Mouse (Mus musculus): ENCODE data around the gene Scd4. TPM values are rescaled to one million over a fixed set of nuclear protein-coding genes. Genes with fewer than 3 reads are reported as not detected.

Gene Scd4
- polyA plus RNA-seq, 1 experiment from 2014 or later: not detected

DNA sequence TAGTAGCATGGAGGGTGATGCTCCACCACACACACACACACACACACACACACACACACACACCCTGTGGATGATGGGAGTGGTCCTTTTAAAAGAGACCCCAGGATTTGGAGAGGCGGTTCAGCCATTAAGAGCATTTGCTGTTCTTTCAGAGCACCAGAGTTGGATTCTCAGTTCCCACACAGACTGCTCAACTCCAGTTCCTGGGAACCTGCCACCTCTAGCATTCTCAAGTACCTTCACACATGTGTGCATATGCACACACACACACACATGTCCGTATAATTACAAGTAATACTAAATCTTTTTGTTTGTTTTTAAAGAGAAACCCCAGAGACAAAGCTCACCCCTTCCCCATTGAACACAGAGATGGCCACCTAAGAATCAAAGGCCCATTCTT, 40.8 kb upstream of the Scd4 start:
- Histone ChIP-seq H3K36me3 (ENCODE audit: control insufficient read depth, insufficient read depth, low read length) (peaks cover 10% of the 10 kb centered on the region), H3K4me1 (ENCODE audit: control insufficient read depth, insufficient read depth, low read length) (peaks cover 21% of the 10 kb centered on the region), H3K27me3 (ENCODE audit: control insufficient read depth, insufficient read depth, low read length) (no peaks in the 10 kb centered on the region), H3K27ac (replicated peaks; ENCODE audit: low read depth, low read length) (no peak overlapping the region), H3K4me2 (ENCODE audit: low read depth, severe bottlenecking) (no peak overlapping the region), H3K4me3 (ENCODE audit: low read depth, low read length) (no peak overlapping the region), H3K9ac (ENCODE audit: low read length) (no peak overlapping the region), H3K9me3 (ENCODE audit: control insufficient read depth, low read length) (no peaks in the 10 kb centered on the region)
- ATAC-seq (ENCODE audit: insufficient number of reproducible peaks, low FRiP score, low TSS enrichment, low read depth): no peak
- no peak for DNase-seq (ENCODE audit: low spot score)
- WGBS: 89% methylated on average over 2 of the region's 2 CpGs

DNA sequence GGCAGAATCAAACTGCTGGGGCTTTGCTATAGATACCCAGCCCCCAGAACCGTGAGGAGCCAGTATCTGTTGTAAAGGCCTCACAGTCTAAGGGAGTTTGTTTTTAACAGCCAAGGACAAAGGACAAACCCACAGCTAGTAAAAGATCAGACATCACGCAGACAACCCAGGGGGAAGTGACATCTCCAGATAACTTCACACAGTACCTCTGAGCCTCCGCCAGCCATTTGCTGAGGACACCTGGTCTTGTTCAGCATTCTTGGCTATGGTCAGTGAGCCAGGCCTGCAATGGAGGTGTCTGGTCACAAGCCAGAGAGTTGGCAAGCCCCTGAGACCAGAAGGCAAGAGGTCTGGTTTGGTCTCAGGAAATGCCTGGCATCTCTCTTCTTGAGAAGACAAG, 40.4 kb upstream of the Scd4 start:
- Histone ChIP-seq H3K27me3 (ENCODE audit: control insufficient read depth, insufficient read depth, low read length) (no peaks in the 10 kb centered on the region), H3K9me3 (ENCODE audit: control insufficient read depth, low read length) (no peaks in the 10 kb centered on the region), H3K4me3 (ENCODE audit: low read depth, low read length) (no peak overlapping the region), H3K4me1 (ENCODE audit: control insufficient read depth, insufficient read depth, low read length) (peaks cover 25% of the 10 kb centered on the region), H3K36me3 (ENCODE audit: control insufficient read depth, insufficient read depth, low read length) (peaks cover 10% of the 10 kb centered on the region), H3K9ac (ENCODE audit: low read length) (peak overlapping the region; percentile 49; the same call in 1 of the 2 replicates), H3K27ac (replicated peaks; ENCODE audit: low read depth, low read length) (peak overlapping the region; percentile 96), H3K4me2 (ENCODE audit: low read depth, severe bottlenecking) (peak overlapping the region; percentile 100)
- WGBS: 60% methylated on average over 3 of the region's 3 CpGs
- ATAC-seq (ENCODE audit: insufficient number of reproducible peaks, low FRiP score, low TSS enrichment, low read depth) (no peak), DNase-seq (ENCODE audit: low spot score) (no peak)

DNA sequence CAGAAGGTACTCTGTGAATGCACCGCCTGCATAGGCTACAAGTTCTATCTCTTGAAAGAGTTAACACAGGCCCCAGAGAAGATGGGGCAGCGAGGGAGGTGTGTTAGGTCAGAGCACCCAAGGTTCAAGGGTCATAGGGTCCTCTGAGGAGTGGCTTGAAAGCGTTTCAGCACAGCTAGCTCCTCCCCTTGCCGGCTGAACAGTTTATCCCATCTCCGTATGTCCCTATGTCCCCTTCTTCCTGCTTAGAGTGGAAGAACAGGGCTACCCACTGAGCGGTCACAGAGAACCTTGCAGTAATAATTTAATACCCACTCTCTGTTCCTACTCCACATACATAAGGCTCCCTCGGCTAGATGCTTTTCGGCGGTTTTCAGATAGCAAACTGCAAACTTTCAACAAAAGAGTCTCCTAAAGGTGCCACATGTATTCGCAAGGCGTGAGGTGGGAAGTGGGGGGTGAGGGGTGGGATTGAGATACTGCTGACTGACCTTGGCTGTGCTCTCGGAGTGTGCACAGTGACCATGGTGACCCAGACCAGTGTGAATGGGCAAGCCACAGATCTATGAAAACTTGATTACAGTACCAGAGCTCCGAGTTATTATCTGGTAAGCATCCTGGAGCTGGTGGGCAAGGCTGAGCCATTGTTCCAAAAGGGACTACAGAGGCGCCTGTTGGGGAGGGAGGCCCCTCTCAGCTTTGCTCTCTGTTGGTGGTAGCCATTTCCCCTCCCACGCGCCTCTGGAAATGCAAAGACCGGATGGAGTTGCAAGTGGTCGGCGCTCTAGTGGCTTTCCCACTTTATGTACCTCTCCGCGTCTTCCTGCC, 39.7 kb upstream of the Scd4 start, which contains the start of gene Scd2:
TSS of gene Scd2 (plus strand) at position 734 of the 828 bp plus-strand sequence.
- H3K9me3 ChIP-seq (ENCODE audit: control insufficient read depth, low read length): no peaks in the 10 kb centered on the region

DNA sequence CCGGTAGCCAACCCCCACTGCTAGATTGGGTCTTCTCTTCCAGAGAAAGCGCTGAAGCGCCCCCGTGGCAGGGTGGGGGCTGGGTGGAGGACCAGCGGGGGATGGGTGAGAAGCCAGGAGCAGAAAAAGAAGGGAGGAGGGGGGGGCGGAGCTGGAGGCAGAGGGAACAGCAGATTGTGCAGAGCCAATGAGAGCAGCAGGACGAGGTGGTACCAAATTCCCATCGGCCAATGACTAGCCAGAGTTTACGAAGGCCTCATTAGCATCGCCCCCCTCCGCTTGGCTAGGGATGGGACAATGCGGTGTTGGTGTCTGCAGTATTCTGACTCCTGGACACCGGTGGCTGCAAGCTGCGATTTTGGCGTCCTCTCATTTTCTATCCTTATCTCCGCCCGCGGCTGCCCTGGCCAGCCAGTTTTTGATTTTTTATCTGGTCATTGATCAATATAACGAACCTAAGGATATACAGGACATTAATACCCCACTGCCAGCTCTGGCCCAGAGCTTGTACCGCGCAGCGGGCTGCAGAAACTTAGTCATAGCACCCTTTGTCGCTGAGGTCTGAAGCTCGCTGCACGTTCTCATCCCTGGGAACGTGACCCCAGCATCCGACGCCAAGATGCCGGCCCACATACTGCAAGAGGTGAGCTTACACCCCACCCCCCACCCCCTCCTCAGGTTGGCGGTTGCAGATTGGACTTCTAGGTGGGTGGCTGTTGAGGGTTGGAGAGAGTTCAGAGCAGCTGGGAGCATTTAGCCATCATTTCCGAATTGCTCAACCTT, 38.9 kb upstream of the Scd4 start:
- Histone ChIP-seq H3K4me1 (ENCODE audit: control insufficient read depth, insufficient read depth, low read length) (peaks cover 40% of the 10 kb centered on the region), H3K27me3 (ENCODE audit: control insufficient read depth, insufficient read depth, low read length) (no peaks in the 10 kb centered on the region), H3K9me3 (ENCODE audit: control insufficient read depth, low read length) (no peaks in the 10 kb centered on the region), H3K4me3 (ENCODE audit: low read depth, low read length) (peak overlapping the region; percentile 94), H3K4me2 (ENCODE audit: low read depth, severe bottlenecking) (peak overlapping the region; percentile 100), H3K36me3 (ENCODE audit: control insufficient read depth, insufficient read depth, low read length) (peaks cover 22% of the 10 kb centered on the region), H3K9ac (ENCODE audit: low read length) (peak overlapping the region; percentile 95), H3K27ac (replicated peaks; ENCODE audit: low read depth, low read length) (peak overlapping the region; percentile 96)
- ATAC-seq (ENCODE audit: insufficient number of reproducible peaks, low FRiP score, low TSS enrichment, low read depth) (peak; percentile 94), DNase-seq (ENCODE audit: low spot score) (peak; percentile 96)
- WGBS: 3% methylated on average over 30 of the region's 31 CpGs

More for the DNA sequence above, 39.7 kb upstream of the Scd4 start, which contains the start of gene Scd2:
- DNase-seq (ENCODE audit: low spot score): no peak
- H3K27ac ChIP-seq (replicated peaks; ENCODE audit: low read depth, low read length): peak within 1 kb of the TSS; percentile 96
- H3K27me3 ChIP-seq (ENCODE audit: control insufficient read depth, insufficient read depth, low read length): no peaks in the 10 kb centered on the region
- peak within 1 kb of the TSS; percentile 100 for H3K4me2 ChIP-seq (ENCODE audit: low read depth, severe bottlenecking)
- no peak; the same call in 1 of the 2 replicates for ATAC-seq (ENCODE audit: insufficient number of reproducible peaks, low FRiP score, low TSS enrichment, low read depth)
- peaks cover 31% of the 10 kb centered on the region for H3K4me1 ChIP-seq (ENCODE audit: control insufficient read depth, insufficient read depth, low read length)
- peaks cover 15% of the 10 kb centered on the region for H3K36me3 ChIP-seq (ENCODE audit: control insufficient read depth, insufficient read depth, low read length)
- WGBS: 2% methylated on average over 21 of the region's 21 CpGs
- H3K4me3 ChIP-seq (ENCODE audit: low read depth, low read length): peak within 1 kb of the TSS; percentile 94
- H3K9ac ChIP-seq (ENCODE audit: low read length): peak within 1 kb of the TSS; percentile 95

DNA sequence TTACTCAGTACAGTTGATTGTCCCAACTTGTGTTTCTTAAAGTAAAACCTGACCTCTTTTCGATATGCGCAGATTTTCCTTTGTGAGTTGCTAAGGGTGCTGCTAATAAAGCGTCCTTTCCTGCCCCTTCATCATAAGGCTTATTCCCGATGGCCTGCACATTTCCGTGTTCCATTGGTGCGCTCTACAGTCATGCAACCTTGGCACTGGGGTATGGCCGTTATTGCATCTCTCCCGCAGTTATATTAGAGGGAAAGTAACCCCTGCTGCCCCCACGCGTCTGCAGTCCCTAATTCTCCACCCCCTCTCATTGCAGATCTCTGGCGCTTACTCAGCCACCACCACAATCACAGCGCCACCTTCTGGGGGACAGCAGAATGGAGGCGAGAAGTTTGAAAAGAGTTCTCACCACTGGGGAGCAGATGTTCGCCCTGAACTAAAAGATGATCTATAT, 38.3 kb upstream of the Scd4 start:
- DNase-seq (ENCODE audit: low spot score) (peak; percentile 94), ATAC-seq (ENCODE audit: insufficient number of reproducible peaks, low FRiP score, low TSS enrichment, low read depth) (peak; percentile 50)
- Histone ChIP-seq H3K27ac (replicated peaks; ENCODE audit: low read depth, low read length) (peak overlapping the region; percentile 96), H3K4me1 (ENCODE audit: control insufficient read depth, insufficient read depth, low read length) (peaks cover 42% of the 10 kb centered on the region), H3K36me3 (ENCODE audit: control insufficient read depth, insufficient read depth, low read length) (peaks cover 25% of the 10 kb centered on the region), H3K9me3 (ENCODE audit: control insufficient read depth, low read length) (no peaks in the 10 kb centered on the region), H3K4me3 (ENCODE audit: low read depth, low read length) (peak overlapping the region; percentile 94), H3K27me3 (ENCODE audit: control insufficient read depth, insufficient read depth, low read length) (no peaks in the 10 kb centered on the region), H3K4me2 (ENCODE audit: low read depth, severe bottlenecking) (peak overlapping the region; percentile 100), H3K9ac (ENCODE audit: low read length) (peak overlapping the region; percentile 95)
- WGBS: under 1% methylated on average over 14 of the region's 14 CpGs

DNA sequence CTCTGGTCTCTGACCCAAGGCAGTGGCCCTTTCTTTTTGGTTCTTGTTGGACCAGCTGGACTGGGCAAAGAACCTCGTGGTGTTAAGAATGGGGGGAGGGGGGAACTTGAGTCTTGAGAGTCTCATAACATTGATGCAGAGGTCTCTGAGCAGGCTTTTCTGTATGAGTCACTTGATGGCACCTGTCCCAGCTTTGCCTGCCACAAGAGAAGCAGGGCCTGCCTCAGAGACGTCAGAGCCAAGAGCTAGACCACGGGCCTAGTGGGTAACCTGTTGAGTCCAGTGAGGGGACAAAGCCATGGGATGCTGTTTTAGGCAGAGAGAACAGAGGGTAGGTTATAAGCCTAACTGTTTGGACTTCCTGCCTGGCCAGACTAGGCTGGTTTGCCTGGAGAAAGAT, 37.6 kb upstream of the Scd4 start:
- no peak for ATAC-seq (ENCODE audit: insufficient number of reproducible peaks, low FRiP score, low TSS enrichment, low read depth)
- peak overlapping the region; percentile 100 for H3K4me2 ChIP-seq (ENCODE audit: low read depth, severe bottlenecking)
- H3K27me3 ChIP-seq (ENCODE audit: control insufficient read depth, insufficient read depth, low read length): no peaks in the 10 kb centered on the region
- H3K27ac ChIP-seq (replicated peaks; ENCODE audit: low read depth, low read length): no peak overlapping the region
- peak overlapping the region; percentile 94 for H3K4me3 ChIP-seq (ENCODE audit: low read depth, low read length)
- H3K4me1 ChIP-seq (ENCODE audit: control insufficient read depth, insufficient read depth, low read length): peaks cover 44% of the 10 kb centered on the region
- no peak for DNase-seq (ENCODE audit: low spot score)
- 14% methylated on average over 3 of the region's 3 CpGs for WGBS
- H3K9ac ChIP-seq (ENCODE audit: low read length): peak overlapping the region; percentile 54
- no peaks in the 10 kb centered on the region for H3K9me3 ChIP-seq (ENCODE audit: control insufficient read depth, low read length)
- peaks cover 28% of the 10 kb centered on the region for H3K36me3 ChIP-seq (ENCODE audit: control insufficient read depth, insufficient read depth, low read length)

DNA sequence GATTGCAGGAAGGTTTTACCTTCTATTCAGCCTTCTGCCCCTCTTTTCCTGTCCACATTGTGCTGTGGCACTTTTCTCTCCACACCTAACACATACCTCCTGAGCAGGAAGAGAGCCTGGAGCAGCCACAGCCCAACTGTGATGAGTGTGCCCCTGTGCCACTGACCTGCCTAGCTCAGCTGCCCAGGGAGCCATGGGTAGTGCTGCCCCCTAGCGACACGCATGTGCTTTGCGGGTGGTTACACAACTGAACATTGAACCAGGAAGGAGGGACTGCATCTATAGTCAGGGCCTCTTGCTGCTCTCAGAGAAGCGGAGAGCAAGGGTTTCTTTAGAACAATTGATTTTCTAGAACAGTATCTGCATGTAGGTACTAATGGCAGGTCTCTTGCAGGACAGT, 37.2 kb upstream of the Scd4 start:
- no peak overlapping the region for H3K27ac ChIP-seq (replicated peaks; ENCODE audit: low read depth, low read length)
- no peaks in the 10 kb centered on the region for H3K27me3 ChIP-seq (ENCODE audit: control insufficient read depth, insufficient read depth, low read length)
- H3K4me3 ChIP-seq (ENCODE audit: low read depth, low read length): peak overlapping the region; percentile 94
- DNase-seq (ENCODE audit: low spot score): peak; percentile 90
- WGBS: 10% methylated on average over 4 of the region's 4 CpGs
- peaks cover 45% of the 10 kb centered on the region for H3K4me1 ChIP-seq (ENCODE audit: control insufficient read depth, insufficient read depth, low read length)
- ATAC-seq (ENCODE audit: insufficient number of reproducible peaks, low FRiP score, low TSS enrichment, low read depth): no peak
- peak overlapping the region; percentile 100 for H3K4me2 ChIP-seq (ENCODE audit: low read depth, severe bottlenecking)
- H3K9ac ChIP-seq (ENCODE audit: low read length): peak overlapping the region; percentile 54
- peaks cover 33% of the 10 kb centered on the region for H3K36me3 ChIP-seq (ENCODE audit: control insufficient read depth, insufficient read depth, low read length)
- no peaks in the 10 kb centered on the region for H3K9me3 ChIP-seq (ENCODE audit: control insufficient read depth, low read length)

DNA sequence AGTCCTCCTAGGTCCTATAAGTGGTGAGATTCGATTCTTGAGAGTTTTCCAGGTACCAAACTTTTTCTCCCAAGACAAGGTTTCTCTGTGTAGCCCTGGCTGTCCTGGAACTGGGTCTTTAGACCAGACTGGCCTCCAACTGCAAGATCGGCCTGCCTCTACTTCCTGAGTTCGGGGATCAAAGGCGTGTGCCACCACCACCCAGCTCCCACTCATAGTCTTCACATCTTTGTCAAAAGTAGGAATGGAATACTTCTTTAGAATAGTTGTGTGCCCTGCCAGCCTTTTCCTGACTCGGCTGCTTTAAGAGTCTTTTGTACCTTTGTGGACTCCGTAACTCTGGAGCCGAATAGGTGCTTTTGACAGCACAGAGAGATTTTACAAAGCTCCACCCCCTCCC, 36.7 kb upstream of the Scd4 start:
- H3K9me3 ChIP-seq (ENCODE audit: control insufficient read depth, low read length): no peaks in the 10 kb centered on the region
- H3K36me3 ChIP-seq (ENCODE audit: control insufficient read depth, insufficient read depth, low read length): peaks cover 37% of the 10 kb centered on the region
- peak overlapping the region; percentile 0; the same call in 1 of the 2 replicates for H3K9ac ChIP-seq (ENCODE audit: low read length)
- DNase-seq (ENCODE audit: low spot score) (no peak), ATAC-seq (ENCODE audit: insufficient number of reproducible peaks, low FRiP score, low TSS enrichment, low read depth) (no peak)
- WGBS: 48% methylated on average over 7 of the region's 7 CpGs
- no peaks in the 10 kb centered on the region for H3K27me3 ChIP-seq (ENCODE audit: control insufficient read depth, insufficient read depth, low read length)
- peaks cover 45% of the 10 kb centered on the region for H3K4me1 ChIP-seq (ENCODE audit: control insufficient read depth, insufficient read depth, low read length)
- peak overlapping the region; percentile 100 for H3K4me2 ChIP-seq (ENCODE audit: low read depth, severe bottlenecking)
- H3K27ac ChIP-seq (replicated peaks; ENCODE audit: low read depth, low read length): no peak overlapping the region
- H3K4me3 ChIP-seq (ENCODE audit: low read depth, low read length): peak overlapping the region; percentile 94

Measured in limb, embryonic 11.5 days (tissue).